Mouse (Mus musculus) thymus, adult 2 months (tissue): ENCODE data around the gene Xrra1.

Experiments
- CTCF ChIP-seq: fragments of 200-500 bp; IDR thresholded peaks from 2 replicates; pipeline ENCODE4 v1.5.1; 2012; ENCODE audit warnings: mild to moderate bottlenecking, control low read depth, low read length, moderate library complexity, borderline replicate concordance; ENCODE audit not compliant: control insufficient read depth, poor library complexity, insufficient read depth; ENCODE audit errors: extremely low read depth
- POLR2A ChIP-seq: fragments of 200-500 bp; IDR thresholded peaks from 2 replicates; pipeline ENCODE4 v1.6.1; 2012; ENCODE audit warnings: mild to moderate bottlenecking, low read length, control low read depth, moderate library complexity; ENCODE audit not compliant: control insufficient read depth, poor library complexity, insufficient read depth; ENCODE audit errors: extremely low read depth

- TF ChIP-seq CTCF (no peak), POLR2A (no peak)
These were observed 28.4 kb downstream of the Xrra1 start for GRCm38 (mm10) chr7:99887230-99887735.
